Mouse (Mus musculus) intestine, embryonic 16.5 days (tissue): ENCODE measurements at regions not wholly inside any gene's neighbourhood (a gene's known extent, or its start where the extent isn't known, plus 50 kb on each side); places are given as distances from the start of the nearest gene placed in this dataset.

Experiments used
- ATAC-seq: fragments of 200-750 bp; cut with Nextera tagmentation; 2 replicates; pipeline ENCODE4 v1.8.0; 2017; ENCODE audit warnings: moderate TSS enrichment, moderate library complexity
- H3K27ac ChIP-seq: fragments of 300-500 bp; sonication (generic); 2 replicates; pipeline ENCODE4 v1.5.1; 2014; ENCODE audit warnings: mild to moderate bottlenecking, low read length
- H3K27me3 ChIP-seq: fragments of 300-500 bp; sonication (generic); replicated peaks from 2 replicates; pipeline ENCODE4 v1.6.1; 2014; ENCODE audit warnings: low read length, control low read depth, mixed read lengths; ENCODE audit not compliant: control insufficient read depth, insufficient read depth
- H3K36me3 ChIP-seq: fragments of 300-500 bp; sonication (generic); 2 replicates; pipeline ENCODE4 v1.6.1; 2014; ENCODE audit warnings: low read length, control low read depth; ENCODE audit not compliant: control insufficient read depth, insufficient read depth
- H3K4me1 ChIP-seq: fragments of 300-500 bp; sonication (generic); 2 replicates; pipeline ENCODE4 v1.6.1; 2014; ENCODE audit warnings: low read length, control low read depth, mixed read lengths; ENCODE audit not compliant: control insufficient read depth, insufficient read depth
- H3K4me2 ChIP-seq: fragments of 300-500 bp; sonication (generic); 2 replicates; pipeline ENCODE4 v1.6.1; 2014; ENCODE audit warnings: low read depth, low read length, control low read depth
- H3K4me3 ChIP-seq: fragments of 300-500 bp; sonication (generic); 2 replicates; pipeline ENCODE4 v1.5.1; 2014; ENCODE audit warnings: mild to moderate bottlenecking, low read length
- H3K9ac ChIP-seq: fragments of 300-500 bp; sonication (generic); 2 replicates; pipeline ENCODE4 v1.6.1; 2014; ENCODE audit warnings: low read depth, low read length
- H3K9me3 ChIP-seq: fragments of 300-500 bp; sonication (generic); 2 replicates; pipeline ENCODE4 v1.6.1; 2016; ENCODE audit warnings: low read length, control low read depth; ENCODE audit not compliant: control insufficient read depth
- WGBS: fragments of 180-500 bp; shearing (Covaris S2); extraction: QIAGEN DNeasy Blood & Tissue Kit; methylation state at CpG from one replicate; pipeline ENCODE4 v1.1.7; 2014; 5-methylcytosine and 5-hydroxymethylcytosine counted together

DNA sequence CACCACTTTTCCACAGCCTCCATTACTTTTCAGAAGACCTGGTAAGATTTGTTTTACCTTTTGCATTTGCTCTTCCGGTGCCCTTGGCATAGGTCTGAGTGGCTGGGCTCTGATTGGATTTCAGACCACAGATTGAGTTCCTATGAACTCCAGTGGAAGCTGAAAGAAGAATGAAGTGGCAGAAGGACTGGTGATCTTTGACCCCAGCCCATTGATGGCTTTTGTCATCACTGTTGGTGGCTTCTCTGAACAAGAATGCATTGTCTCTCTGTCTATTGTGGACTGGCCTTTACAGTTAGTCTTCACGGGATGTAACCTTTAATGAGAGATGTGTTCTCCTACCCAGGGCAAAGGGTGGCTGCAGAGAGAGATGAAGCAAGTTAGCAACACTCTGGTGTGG lies 256.9 kb upstream of the Mpped2 start:
- Histone ChIP-seq H3K4me2 (no peak overlapping the region), H3K4me3 (no peak overlapping the region), H3K9me3 (no peaks in the 10 kb centered on the region), H3K4me1 (no peaks in the 10 kb centered on the region), H3K36me3 (no peaks in the 10 kb centered on the region), H3K27me3 (no peaks in the 10 kb centered on the region), H3K9ac (no peak overlapping the region), H3K27ac (no peak overlapping the region)
- no peak for ATAC-seq
- WGBS: 74% methylated on average over 2 of the region's 2 CpGs

DNA sequence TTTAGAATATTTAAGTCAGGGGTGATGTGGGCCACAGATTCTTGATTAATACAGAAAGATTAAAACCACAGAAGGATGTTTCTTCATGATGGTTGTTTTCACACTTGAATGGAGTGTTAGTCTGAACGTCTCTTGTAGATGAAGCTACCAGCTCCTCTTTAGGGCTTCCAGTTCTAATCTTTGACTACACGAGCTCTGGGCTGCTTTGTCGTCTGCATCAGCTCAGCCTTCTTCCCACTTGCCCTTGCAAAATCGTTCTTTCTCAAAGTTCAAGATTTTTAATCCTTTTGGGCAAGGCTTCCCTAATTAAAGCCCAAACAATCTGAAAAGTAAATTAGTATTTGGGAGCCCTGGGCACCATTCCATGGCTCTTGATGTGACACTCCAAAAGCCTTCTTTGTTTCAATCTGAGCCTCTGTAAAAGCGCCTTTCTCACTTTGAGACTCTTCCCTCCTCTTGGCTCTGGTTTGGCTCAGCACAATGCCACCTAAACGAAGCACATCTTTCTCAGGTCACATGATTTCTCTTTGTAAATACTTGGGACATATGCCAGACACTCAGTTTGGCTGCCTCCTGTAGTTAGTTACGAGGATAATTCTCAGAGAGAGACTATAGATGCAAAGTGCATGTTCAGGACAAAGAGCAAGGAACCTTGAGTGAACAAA lies 238.6 kb upstream of the Mpped2 start:
- Histone ChIP-seq H3K9me3 (no peaks in the 10 kb centered on the region), H3K4me1 (no peaks in the 10 kb centered on the region), H3K27me3 (no peaks in the 10 kb centered on the region), H3K9ac (no peak overlapping the region), H3K4me2 (no peak overlapping the region), H3K27ac (no peak overlapping the region), H3K36me3 (no peaks in the 10 kb centered on the region), H3K4me3 (no peak overlapping the region)
- 66% methylated on average over 7 of the region's 7 CpGs for WGBS
- no peak for ATAC-seq

DNA sequence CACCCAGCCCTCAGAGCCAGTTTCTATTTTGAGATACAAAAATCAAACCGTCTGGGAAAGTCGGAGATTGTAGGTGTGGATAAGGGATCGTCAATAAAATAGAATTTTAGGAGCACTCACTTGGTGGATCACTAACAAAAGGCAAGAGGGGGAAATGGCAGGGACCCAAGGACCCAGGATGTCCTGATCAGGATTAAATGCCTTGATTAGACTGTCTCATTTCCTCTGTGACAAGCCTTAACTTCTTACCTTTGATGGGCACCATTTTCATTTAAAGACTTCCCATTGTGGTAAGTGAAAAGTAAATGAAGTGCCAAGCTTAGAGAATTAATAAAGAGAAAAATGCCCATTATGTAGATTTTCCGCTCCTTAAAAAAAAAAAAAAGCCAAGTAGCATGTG lies 238.0 kb upstream of the Mpped2 start:
- Histone ChIP-seq H3K4me2 (no peak overlapping the region), H3K9ac (no peak overlapping the region), H3K4me1 (no peaks in the 10 kb centered on the region), H3K27ac (no peak overlapping the region), H3K9me3 (no peaks in the 10 kb centered on the region), H3K36me3 (no peaks in the 10 kb centered on the region), H3K4me3 (no peak overlapping the region), H3K27me3 (no peaks in the 10 kb centered on the region)
- 77% methylated on average over 4 of the region's 4 CpGs for WGBS
- ATAC-seq: no peak

DNA sequence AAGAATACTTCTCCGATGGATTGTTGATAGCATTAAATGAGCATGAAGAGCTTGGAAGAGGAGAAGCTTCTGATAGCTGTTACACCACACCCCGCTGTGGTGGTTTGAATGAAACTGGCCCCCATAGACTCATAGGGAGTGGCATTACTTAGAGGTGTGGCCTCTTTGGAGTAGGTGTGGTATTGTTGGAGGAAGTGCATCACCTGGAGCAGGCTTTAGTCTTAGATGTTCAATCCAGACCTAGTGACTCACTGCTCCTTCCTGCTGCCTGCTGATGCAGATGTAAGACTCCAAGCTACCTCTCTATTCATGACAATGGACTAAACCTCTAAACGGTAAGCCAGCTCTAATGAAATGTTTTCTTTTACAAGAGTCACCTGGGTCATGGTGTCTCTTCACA lies 237.1 kb upstream of the Mpped2 start:
- no peak for ATAC-seq
- Histone ChIP-seq H3K27me3 (no peaks in the 10 kb centered on the region), H3K36me3 (no peaks in the 10 kb centered on the region), H3K4me1 (no peaks in the 10 kb centered on the region), H3K9ac (no peak overlapping the region), H3K4me2 (no peak overlapping the region), H3K27ac (no peak overlapping the region), H3K9me3 (no peaks in the 10 kb centered on the region), H3K4me3 (no peak overlapping the region)
- 84% methylated on average over 3 of the region's 3 CpGs for WGBS

DNA sequence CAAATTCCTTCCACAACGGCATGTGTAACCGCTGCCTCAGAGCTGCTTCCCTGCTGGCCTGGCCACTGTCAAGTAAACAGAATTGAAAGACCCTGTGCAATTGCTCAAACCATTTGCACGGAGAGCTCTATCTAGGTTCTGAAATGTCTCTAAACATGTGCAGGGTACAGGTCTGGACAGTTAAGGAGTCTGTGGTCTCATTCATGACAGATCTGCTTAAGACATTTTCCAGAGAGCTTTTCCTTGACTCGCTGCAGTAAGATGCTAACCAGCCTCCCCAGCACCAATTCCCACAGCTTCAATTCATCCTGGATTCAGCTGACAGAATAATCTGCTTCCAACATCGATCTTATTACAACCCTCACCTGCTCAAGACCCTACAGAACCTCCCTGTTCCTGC lies 235.1 kb upstream of the Mpped2 start:
- H3K4me1 ChIP-seq: no peaks in the 10 kb centered on the region
- no peaks in the 10 kb centered on the region for H3K36me3 ChIP-seq
- peak; percentile 53; the same call in 1 of the 2 replicates for ATAC-seq
- WGBS: 38% methylated on average over 5 of the region's 5 CpGs
- H3K9me3 ChIP-seq: no peaks in the 10 kb centered on the region
- no peaks in the 10 kb centered on the region for H3K27me3 ChIP-seq
- no peak overlapping the region for H3K4me2 ChIP-seq
- no peak overlapping the region for H3K4me3 ChIP-seq
- H3K27ac ChIP-seq: no peak overlapping the region
- no peak overlapping the region for H3K9ac ChIP-seq

DNA sequence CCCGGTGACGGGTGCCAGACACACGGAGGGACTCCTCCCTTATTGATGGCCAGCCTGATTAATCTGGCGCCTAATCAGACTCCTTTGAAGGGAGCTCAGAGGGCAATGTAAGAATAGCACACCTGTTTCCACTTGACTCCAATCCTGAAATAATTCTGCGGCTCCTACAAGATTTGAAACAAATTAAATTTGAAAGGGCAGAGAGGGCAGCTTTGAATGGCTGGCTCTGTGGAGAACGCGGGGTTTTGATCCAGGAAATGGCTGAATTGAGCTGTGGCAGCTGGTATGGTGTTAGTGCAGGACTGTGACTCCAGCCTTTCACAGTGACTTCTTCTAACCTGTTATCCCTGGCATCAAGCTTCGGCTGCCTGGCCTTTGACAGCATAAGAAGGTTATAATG lies 232.0 kb upstream of the Mpped2 start:
- Histone ChIP-seq H3K36me3 (no peaks in the 10 kb centered on the region), H3K27ac (no peak overlapping the region), H3K9ac (no peak overlapping the region), H3K9me3 (no peaks in the 10 kb centered on the region), H3K4me1 (no peaks in the 10 kb centered on the region), H3K27me3 (no peaks in the 10 kb centered on the region), H3K4me2 (no peak overlapping the region), H3K4me3 (no peak overlapping the region)
- no peak for ATAC-seq
- 58% methylated on average over 8 of the region's 8 CpGs for WGBS

DNA sequence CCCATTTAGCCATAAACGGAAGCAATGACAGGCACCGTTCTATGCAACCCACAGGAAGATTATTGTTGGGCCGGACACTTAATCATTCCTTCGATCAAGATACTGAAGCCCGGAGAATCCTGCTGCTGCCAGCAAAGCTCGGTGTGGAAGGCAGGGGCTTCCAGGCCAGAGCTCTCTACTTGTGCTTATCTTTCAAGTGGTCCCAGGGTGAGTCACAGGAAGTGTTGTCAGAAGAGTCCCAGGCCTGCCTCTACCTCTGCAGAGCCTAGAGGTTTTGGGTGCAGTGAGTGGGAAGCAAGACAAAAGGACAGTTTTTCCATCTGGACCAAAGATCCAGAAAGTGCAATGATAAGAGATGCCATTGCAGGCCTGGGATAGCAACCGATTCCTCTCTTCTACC lies 231.6 kb upstream of the Mpped2 start:
- Histone ChIP-seq H3K4me2 (no peak overlapping the region), H3K36me3 (no peaks in the 10 kb centered on the region), H3K9me3 (no peaks in the 10 kb centered on the region), H3K27me3 (no peaks in the 10 kb centered on the region), H3K4me3 (no peak overlapping the region), H3K27ac (no peak overlapping the region), H3K4me1 (no peaks in the 10 kb centered on the region), H3K9ac (no peak overlapping the region)
- WGBS: 57% methylated on average over 7 of the region's 7 CpGs
- no peak for ATAC-seq

DNA sequence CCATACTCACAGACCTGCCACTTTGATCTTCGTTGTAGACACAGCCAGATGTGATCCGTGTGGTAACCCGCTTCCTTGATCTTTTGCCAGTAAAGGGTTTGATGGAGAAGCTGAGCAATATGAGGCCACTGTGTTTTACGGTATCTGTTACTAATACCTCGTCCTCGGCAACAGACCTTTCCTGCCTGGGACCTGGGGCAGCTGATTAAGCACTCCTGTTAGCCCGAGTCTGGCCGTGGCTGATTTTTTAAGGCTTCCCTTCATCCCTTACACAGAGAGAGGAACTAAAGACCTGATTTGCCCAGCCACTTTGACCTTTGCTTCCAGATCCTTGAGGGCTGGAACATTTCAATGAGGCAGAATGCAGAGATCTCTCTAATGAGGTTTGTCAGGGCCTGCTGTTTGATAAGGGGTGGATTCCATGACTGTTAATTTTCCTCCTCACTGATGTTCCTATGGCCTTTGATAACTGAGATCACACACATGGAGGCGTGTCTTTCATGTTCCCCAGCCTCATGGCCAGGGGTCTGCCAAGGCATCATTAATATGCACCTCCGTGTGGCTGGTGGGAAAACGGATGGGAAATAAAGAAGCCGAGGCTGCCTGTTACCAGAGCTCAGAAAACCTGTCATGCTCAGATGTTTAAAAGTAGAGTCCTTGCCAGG lies 231.0 kb upstream of the Mpped2 start:
- H3K27ac ChIP-seq: no peak overlapping the region
- H3K27me3 ChIP-seq: no peaks in the 10 kb centered on the region
- WGBS: 58% methylated on average over 12 of the region's 12 CpGs
- H3K9ac ChIP-seq: no peak overlapping the region
- no peak for ATAC-seq
- H3K4me1 ChIP-seq: no peaks in the 10 kb centered on the region
- H3K9me3 ChIP-seq: no peaks in the 10 kb centered on the region
- H3K4me3 ChIP-seq: no peak overlapping the region
- no peak overlapping the region for H3K4me2 ChIP-seq
- H3K36me3 ChIP-seq: no peaks in the 10 kb centered on the region

DNA sequence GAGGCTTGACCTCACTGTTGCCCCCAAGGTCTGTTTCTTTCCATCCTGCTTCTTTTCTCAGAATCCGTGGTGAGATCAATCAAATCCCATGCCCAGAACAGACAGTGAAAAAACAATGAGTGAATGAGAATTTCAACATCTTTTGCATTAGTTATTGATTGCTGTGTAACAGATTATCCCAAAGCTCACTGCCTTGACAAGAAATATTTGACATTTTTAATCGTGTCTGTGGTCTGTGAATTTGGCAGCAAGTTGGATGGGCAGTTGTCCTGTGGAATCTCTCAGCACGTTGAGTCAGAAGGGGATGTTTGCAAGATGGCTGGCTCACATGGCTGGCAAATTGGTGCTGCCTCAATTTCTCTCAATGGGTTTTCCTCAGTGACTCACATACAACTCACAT lies 228.0 kb upstream of the Mpped2 start:
- Histone ChIP-seq H3K9me3 (no peaks in the 10 kb centered on the region), H3K36me3 (no peaks in the 10 kb centered on the region), H3K27ac (no peak overlapping the region), H3K9ac (no peak overlapping the region), H3K4me3 (no peak overlapping the region), H3K27me3 (no peaks in the 10 kb centered on the region), H3K4me1 (no peaks in the 10 kb centered on the region), H3K4me2 (no peak overlapping the region)
- ATAC-seq: no peak
- 52% methylated on average over 3 of the region's 3 CpGs for WGBS

DNA sequence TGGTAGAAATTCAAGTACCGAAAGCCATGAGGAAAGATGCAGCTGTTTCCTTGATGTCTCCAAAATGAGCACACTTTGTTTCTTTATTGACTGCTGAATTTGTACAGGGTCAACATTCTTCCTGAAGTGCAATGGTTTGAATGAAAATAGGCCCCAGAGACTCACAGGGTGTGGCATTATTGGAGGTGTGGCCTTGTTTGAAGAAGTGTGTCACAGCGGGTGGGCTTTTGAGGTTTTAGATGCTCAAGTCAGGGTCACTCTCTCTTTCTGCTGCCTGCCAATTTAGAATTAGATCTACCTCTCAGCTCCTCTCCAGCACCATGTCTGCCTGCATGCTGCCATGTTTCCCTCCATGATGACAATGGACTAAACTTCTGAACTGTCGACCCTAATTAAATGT lies 227.2 kb upstream of the Mpped2 start:
- H3K36me3 ChIP-seq: no peaks in the 10 kb centered on the region
- H3K9me3 ChIP-seq: no peaks in the 10 kb centered on the region
- H3K4me2 ChIP-seq: no peak overlapping the region
- H3K27ac ChIP-seq: no peak overlapping the region
- H3K4me1 ChIP-seq: no peaks in the 10 kb centered on the region
- no peaks in the 10 kb centered on the region for H3K27me3 ChIP-seq
- no peak overlapping the region for H3K9ac ChIP-seq
- no peak for ATAC-seq
- no peak overlapping the region for H3K4me3 ChIP-seq
- WGBS: 88% methylated on average over 3 of the region's 3 CpGs
